Mouse (Mus musculus) gastrocnemius, postnatal 10 days (tissue): ENCODE results near the gene Nicn1. TPM values are rescaled to one million over a fixed set of nuclear protein-coding genes. Genes with fewer than 3 reads are reported as not detected.

ENCODE experiments used
- DNase-seq: peaks from one replicate; pipeline ENCODE4 v3.0.0; 2021; ENCODE audit warnings: mixed read lengths
- total RNA-seq, 2 experiments: library from RNA; stranded (reverse); gene quantifications; 2 replicates each; pipeline ENCODE4 v1.2.3; 2021

Nicn1 gene
- total RNA-seq, 2 experiments from 2014 or later: 9.2 to 12.8 TPM

- no peak for DNase-seq
Measured at GRCm38 (mm10) chr9:108337848-108338550, 47.8 kb downstream of the Nicn1 start.

DNA sequence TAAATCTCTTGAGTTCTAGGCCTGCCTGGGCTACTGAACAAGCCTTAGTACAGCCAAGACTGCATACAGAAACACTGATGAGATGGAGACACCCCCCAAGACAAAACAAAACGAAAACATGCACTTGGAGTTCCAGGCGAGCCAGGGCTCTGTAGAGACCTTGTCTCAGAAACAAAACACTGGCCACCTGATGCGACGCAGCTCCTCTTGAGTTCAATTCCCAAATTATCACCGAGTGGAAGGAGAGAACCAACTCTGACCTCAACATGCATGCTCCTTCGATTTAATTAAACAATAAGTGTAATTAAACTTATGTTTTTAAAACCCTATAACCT, 48.3 kb downstream of the Nicn1 start:
- no peak for DNase-seq

GRCm38 (mm10) chr9:108338886-108339781, 48.9 kb downstream of the Nicn1 start, which contains the start of gene Gpx1:
Gene Gpx1 (plus strand): TSS chr9:108338903.
- DNase-seq: peak; percentile 84

GRCm38 (mm10) chr9:108339886-108340257, 49.6 kb downstream of the Nicn1 start:
- DNase-seq: peak; percentile 12

DNA sequence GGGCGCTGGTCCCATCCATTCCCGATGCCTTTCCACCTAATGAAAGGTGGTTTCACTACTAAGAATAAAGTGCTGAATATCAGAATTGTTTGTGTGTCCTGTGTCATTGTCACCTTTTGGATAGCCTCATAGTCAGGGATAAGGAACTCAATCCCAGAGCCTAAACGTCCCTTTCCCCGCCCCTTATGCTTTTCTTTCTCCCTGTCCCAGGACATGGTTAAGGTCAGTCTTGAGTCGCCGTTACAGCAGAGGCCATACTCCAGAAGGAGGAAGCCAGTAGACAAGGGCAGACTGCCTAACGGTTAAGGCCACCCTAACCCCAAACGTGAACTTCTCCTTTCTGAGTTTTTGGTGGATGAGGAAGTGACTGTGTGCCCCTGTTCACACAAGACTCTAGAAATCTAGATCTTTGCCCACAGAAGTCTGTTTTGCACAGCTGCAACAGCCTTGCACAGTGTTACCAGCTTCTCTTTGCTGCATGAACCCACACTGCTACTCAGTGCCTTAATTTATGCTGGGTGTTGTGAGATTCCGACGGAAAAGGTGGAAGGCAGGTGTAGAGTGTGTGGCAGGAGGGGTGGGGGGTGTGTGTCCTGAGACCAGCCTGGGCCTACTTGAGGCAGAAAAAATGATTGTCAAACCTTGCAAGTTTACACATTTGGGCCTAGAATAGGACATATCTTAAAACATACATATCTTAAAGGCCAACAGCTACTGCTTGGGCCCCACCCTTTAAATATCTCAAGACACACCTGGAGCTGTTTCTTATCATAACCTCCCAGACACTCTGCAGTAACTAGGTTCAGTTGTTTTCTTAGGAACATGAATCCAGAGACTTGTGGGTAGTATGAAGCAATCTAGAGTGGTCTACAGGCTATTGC, 50.3 kb downstream of the Nicn1 start:
- no peak for DNase-seq

DNA sequence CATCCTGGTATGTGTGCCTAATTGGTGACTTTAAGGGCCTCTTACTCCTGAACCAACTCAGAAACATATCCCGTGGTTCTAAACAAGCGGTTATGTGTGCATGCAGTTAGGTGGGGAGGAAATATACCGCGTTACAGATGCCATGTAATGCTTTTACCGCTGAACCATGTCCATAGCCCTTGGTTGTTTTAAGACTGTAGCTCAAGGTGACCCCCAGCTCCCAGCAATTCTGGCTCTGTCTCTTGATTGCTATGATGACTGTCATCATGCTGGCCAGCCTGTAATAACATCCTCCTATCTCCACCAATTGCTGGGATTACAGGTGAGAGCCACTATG, 50.9 kb downstream of the Nicn1 start:
- DNase-seq: no peak

DNA sequence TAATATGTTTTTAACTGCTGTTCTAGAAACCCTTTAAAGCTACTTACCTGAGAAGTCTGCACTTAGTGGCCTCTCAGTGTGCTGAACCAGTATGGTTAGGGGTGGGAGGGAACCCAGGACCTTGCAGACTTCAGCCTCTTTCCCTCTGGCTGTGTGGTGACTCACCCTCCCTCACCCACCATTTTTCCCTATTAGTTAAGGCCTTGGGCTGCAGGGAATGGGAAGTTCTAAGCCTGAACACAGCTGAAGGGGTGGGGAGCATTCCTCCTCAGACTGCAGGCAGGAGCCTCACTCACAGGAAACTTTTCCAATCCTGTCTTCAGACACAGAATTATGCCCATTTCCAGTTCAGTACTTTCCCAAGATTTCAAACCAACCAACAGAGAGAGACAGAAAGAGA, 51.6 kb downstream of the Nicn1 start:
- DNase-seq: no peak

DNA sequence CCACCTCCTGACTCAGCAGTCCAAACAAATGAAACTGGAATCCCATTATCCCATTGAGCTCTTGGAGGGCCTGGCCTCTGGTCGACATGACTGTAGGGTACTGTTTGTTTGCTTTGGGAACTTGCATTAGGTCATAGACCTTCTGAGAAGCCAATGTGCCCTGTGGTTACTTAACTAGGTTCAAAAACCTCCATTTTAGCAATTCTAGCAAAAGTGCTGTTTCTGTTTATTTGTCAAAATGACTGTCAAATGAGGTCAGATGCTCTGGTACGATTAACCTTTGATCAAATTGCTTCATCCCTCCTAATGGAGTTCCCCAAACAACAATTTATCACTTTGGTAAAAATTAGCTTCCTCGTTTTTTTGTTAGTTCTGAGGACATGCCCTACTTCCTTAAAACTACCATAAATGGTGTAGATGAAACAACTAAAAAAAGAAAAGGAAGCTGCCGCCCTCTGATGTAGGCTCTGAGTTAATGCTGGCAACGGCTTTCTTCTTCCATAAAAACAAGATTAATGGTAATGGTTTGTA, 52.1 kb downstream of the Nicn1 start:
- DNase-seq: no peak

DNA sequence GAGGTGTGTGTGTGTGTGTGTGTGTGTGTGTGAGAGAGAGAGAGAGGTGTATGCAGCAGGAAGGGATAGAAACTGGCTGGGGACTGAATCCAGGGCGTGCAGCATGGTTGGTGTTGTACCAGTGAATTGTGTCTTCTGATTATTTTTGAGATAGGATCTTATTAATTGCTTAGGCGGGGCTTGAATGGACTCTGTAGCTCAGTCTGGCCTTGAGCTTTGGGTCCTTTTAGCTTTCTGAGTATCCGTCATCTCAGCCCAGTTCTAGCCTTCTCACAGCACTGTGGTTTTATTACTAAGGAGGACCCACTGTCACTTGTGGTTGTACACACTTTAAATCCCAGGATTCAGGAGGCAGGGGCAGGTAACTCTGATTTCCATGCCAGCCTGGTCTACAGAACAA, 53.1 kb downstream of the Nicn1 start:
- no peak for DNase-seq

DNA sequence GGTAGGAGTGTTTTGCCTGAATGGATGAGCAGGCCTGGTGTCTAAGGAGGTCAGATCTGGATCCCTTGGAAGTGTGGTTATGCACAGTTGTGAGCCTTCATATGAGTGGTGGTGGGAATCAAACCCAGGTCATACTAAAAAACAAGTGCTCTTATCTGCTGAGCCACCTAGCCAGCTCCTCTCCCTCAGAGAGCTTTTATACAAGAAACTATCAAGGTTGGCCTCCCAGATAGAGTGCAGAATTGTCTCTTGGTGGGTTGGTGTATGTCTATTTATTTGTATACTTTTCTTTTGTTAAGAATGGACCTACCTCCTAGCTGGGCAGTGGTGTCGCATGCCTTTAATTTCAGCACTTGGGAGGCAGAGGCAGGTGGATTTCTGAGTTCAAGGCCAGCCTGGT, 53.6 kb downstream of the Nicn1 start:
- no peak for DNase-seq

DNA sequence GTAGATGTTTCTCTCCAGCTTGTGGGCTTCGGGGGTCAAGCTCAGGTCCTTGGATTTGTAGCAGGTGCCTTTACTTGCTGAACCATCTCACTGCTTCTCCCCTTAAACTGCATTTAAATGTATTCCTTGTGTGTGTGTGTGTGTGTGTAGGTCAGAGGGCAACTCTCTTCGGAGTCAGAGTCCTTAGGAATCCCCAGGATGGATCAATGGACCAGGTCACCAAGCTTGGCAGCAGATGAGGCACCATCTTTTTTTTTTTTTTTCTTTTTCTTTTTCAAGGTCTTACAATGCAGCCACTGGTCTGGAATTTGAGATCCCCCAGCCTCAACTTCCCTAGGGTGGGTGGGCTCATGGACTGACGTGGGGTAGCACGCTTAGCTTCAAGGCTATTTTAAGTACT, 54.2 kb downstream of the Nicn1 start:
- DNase-seq: no peak

Other genes with a start within 250 kb of the Nicn1 start
- gene Gmppb, start 241.2 kb upstream of the Nicn1 start, total RNA-seq: 10 to 100 TPM in 1 of 2 experiments, 1 to 10 TPM in 1; 8.6 to 10.6 TPM
- gene Amigo3, start 237.3 kb upstream of the Nicn1 start, total RNA-seq: 1 to 10 TPM; 2.6 to 3.6 TPM
- gene Mst1, start 210.0 kb upstream of the Nicn1 start, total RNA-seq: under 1 TPM in 1 of 2 experiments, not detected in 1; 0.11 TPM
- 100 to 1,000 TPM; 153 to 172 TPM for gene Rnf123, start 207.1 kb upstream of the Nicn1 start, total RNA-seq
- gene Apeh, start 195.8 kb upstream of the Nicn1 start, total RNA-seq: 10 to 100 TPM; 33.9 to 36.6 TPM
- gene Bsn, start 100.0 kb upstream of the Nicn1 start, total RNA-seq: under 1 TPM; 0.47 to 0.54 TPM
- 100 to 1,000 TPM; 286 to 307 TPM for gene Dag1, start 26.5 kb upstream of the Nicn1 start, total RNA-seq
- gene Amt, start 6.4 kb downstream of the Nicn1 start, total RNA-seq: 1 to 10 TPM in 1 of 2 experiments, under 1 TPM in 1; 0.82 to 2.4 TPM
- gene Rhoa, start 15.7 kb downstream of the Nicn1 start, total RNA-seq: 100 to 1,000 TPM; 211 to 226 TPM
- gene Tcta, start 15.7 kb downstream of the Nicn1 start, total RNA-seq: 10 to 100 TPM; 21.7 to 25.0 TPM
- 100 to 1,000 TPM in 1 of 2 experiments, 10 to 100 TPM in 1; 97.1 to 117 TPM for gene Gpx1, start 48.5 kb downstream of the Nicn1 start, total RNA-seq
- gene Usp4, start 57.4 kb downstream of the Nicn1 start, total RNA-seq: 10 to 100 TPM; 63.4 to 71.6 TPM
- under 1 TPM; 0.59 to 0.72 TPM for gene 1700102P08Rik, start 102.4 kb downstream of the Nicn1 start, total RNA-seq
- gene Ccdc36, start 138.1 kb downstream of the Nicn1 start, total RNA-seq: under 1 TPM; 0.14 TPM
- not detected for gene BC048562, start 146.1 kb downstream of the Nicn1 start, total RNA-seq
- gene Ccdc71, start 170.1 kb downstream of the Nicn1 start, total RNA-seq: 10 to 100 TPM; 20.9 to 21.2 TPM
- gene Klhdc8b, start 171.2 kb downstream of the Nicn1 start, total RNA-seq: 1 to 10 TPM; 8.0 to 8.8 TPM
- gene Lamb2, start 189.3 kb downstream of the Nicn1 start, total RNA-seq: 100 to 1,000 TPM; 156 to 169 TPM
- gene Usp19, start 200.2 kb downstream of the Nicn1 start, total RNA-seq: 100 to 1,000 TPM in 1 of 2 experiments, 10 to 100 TPM in 1; 91.5 to 109 TPM
- gene Qars, start 217.3 kb downstream of the Nicn1 start, total RNA-seq: 10 to 100 TPM; 77.2 to 78.3 TPM
- 10 to 100 TPM; 67.6 to 81.9 TPM for gene Qrich1, start 226.4 kb downstream of the Nicn1 start, total RNA-seq